Mouse (Mus musculus): ENCODE measurements around the gene Hmgn5. TPM values are rescaled to one million over a fixed set of nuclear protein-coding genes. Genes with fewer than 3 reads are reported as not detected.

The Hmgn5 gene
- polyA plus RNA-seq, 1 experiment from 2014 or later: 17.6 TPM

- Histone ChIP-seq H3K27me3 (replicated peaks; ENCODE audit: insufficient read depth, low read length) (no peaks in the 10 kb centered on the region), H3K9ac (replicated peaks; ENCODE audit: low read depth) (peak overlapping the region; percentile 39), H3K36me3 (ENCODE audit: insufficient read depth, low read length) (no peaks in the 10 kb centered on the region), H3K4me1 (ENCODE audit: insufficient read depth, low read depth, low read length) (no peaks in the 10 kb centered on the region), H3K9me3 (ENCODE audit: low read length) (no peaks in the 10 kb centered on the region), H3K4me2 (replicated peaks; ENCODE audit: low read depth, low read length) (peak overlapping the region; percentile 54), H3K27ac (ENCODE audit: low read length) (peak overlapping the region; percentile 68), H3K4me3 (ENCODE audit: low read depth, low read length) (peak overlapping the region; percentile 52)
- ATAC-seq (peak; percentile 76), DNase-seq (ENCODE audit: low spot score) (peak; percentile 75)
- WGBS: 11% methylated on average over 23 of the region's 23 CpGs
- TF ChIP-seq CTCF (IDR thresholded peaks at IDR 0.05) (peak; percentile 68), EP300 (IDR thresholded peaks at IDR 0.05) (no peak)
Measured at GRCm38 (mm10) chrX:109012371-109013031, 703 bp downstream of the Hmgn5 start.

- TF ChIP-seq CTCF (IDR thresholded peaks at IDR 0.05) (no peak), EP300 (IDR thresholded peaks at IDR 0.05) (no peak)
- WGBS: 20% methylated on average over 13 of the region's 13 CpGs
- H3K9me3 ChIP-seq (ENCODE audit: low read length): no peaks in the 10 kb centered on the region
Measured at GRCm38 (mm10) chrX:109011611-109012185, 1.5 kb downstream of the Hmgn5 start.

DNA sequence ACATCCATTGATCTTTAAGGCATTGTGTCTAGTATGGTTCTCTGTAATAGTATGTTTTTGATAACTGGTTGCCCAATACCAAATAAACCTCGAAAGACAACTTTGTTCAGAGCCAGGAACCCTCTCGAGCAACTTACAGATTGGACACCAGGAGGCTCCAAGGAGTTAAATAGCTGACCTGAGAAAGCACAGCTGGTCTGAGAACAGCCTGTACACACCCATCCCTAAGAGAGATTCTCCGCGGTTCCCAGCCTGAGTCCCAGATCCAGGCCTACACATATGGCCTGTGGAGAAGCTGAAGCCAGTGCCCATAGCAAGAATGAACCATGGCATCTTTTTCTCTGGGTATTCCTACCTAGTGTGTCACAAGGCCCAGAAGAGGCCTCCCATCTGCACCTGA lies 11.9 kb downstream of the Hmgn5 start:
- no peaks in the 10 kb centered on the region for H3K4me1 ChIP-seq (ENCODE audit: insufficient read depth, low read depth, low read length)
- H3K9ac ChIP-seq (replicated peaks; ENCODE audit: low read depth): no peak overlapping the region
- no peaks in the 10 kb centered on the region for H3K27me3 ChIP-seq (replicated peaks; ENCODE audit: insufficient read depth, low read length)
- DNase-seq (ENCODE audit: low spot score) (no peak), ATAC-seq (peak; percentile 23; the same call in 1 of the 2 replicates)
- no peak overlapping the region for H3K4me2 ChIP-seq (replicated peaks; ENCODE audit: low read depth, low read length)
- no peaks in the 10 kb centered on the region for H3K36me3 ChIP-seq (ENCODE audit: insufficient read depth, low read length)
- TF ChIP-seq EP300 (IDR thresholded peaks at IDR 0.05): no peak
- TF ChIP-seq CTCF (IDR thresholded peaks at IDR 0.05): peak; percentile 41
- H3K27ac ChIP-seq (ENCODE audit: low read length): no peak overlapping the region
- no peak overlapping the region for H3K4me3 ChIP-seq (ENCODE audit: low read depth, low read length)
- no peaks in the 10 kb centered on the region for H3K9me3 ChIP-seq (ENCODE audit: low read length)
- 42% methylated on average over 4 of the region's 4 CpGs for WGBS

More at GRCm38 (mm10) chrX:109011611-109012185, 1.5 kb downstream of the Hmgn5 start:
- Histone ChIP-seq H3K36me3 (ENCODE audit: insufficient read depth, low read length) (no peaks in the 10 kb centered on the region), H3K27me3 (replicated peaks; ENCODE audit: insufficient read depth, low read length) (no peaks in the 10 kb centered on the region), H3K27ac (ENCODE audit: low read length) (peak overlapping the region; percentile 68; the same call in 1 of the 2 replicates), H3K4me2 (replicated peaks; ENCODE audit: low read depth, low read length) (peak overlapping the region; percentile 54), H3K4me1 (ENCODE audit: insufficient read depth, low read depth, low read length) (no peaks in the 10 kb centered on the region), H3K4me3 (ENCODE audit: low read depth, low read length) (peak overlapping the region; percentile 52), H3K9ac (replicated peaks; ENCODE audit: low read depth) (no peak overlapping the region)
- DNase-seq (ENCODE audit: low spot score): peak; percentile 40
- no peak for ATAC-seq

Other genes starting within 250 kb of the Hmgn5 start
- gene Brwd3, start 179.0 kb downstream of the Hmgn5 start, polyA plus RNA-seq (2015; fragmentation: Nextera tagmentation; extraction: Ambion mirVana): 2.2 and 2.9 TPM in 2 replicates
- gene Sh3bgrl, start 82.0 kb upstream of the Hmgn5 start, polyA plus RNA-seq (2015; fragmentation: Nextera tagmentation; extraction: Ambion mirVana): 127 and 170 TPM in 2 replicates
- gene Gm6377, start 183.4 kb upstream of the Hmgn5 start, polyA plus RNA-seq (2015; fragmentation: Nextera tagmentation; extraction: Ambion mirVana): 0.47 and 0.95 TPM in 2 replicates

All from lung, postnatal 0 days (tissue).